Mouse (Mus musculus) forebrain, postnatal 0 days (tissue): ENCODE measurements around the gene Tpst2. TPM values are rescaled to one million over a fixed set of nuclear protein-coding genes. Genes with fewer than 3 reads are reported as not detected.

ENCODE experiments used
- ATAC-seq: fragments of 200-750 bp; cut with Nextera tagmentation; 2 replicates; pipeline ENCODE4 v1.8.0; 2017; ENCODE audit warnings: mild to moderate bottlenecking, moderate library complexity
- DNase-seq: peaks from one replicate; pipeline ENCODE4 v3.0.0-alpha.2; 2015
- H3K27ac ChIP-seq: fragments of 300-500 bp; sonication (generic); 2 replicates; pipeline ENCODE4 v1.5.1; 2014; ENCODE audit warnings: low read depth, mild to moderate bottlenecking, antibody characterized with exemption, low read length, moderate library complexity, mixed read lengths
- H3K27me3 ChIP-seq: fragments of 300-500 bp; sonication (generic); 2 replicates; pipeline ENCODE4 v1.6.1; 2014; ENCODE audit warnings: mild to moderate bottlenecking, low read length, mixed read lengths; ENCODE audit not compliant: insufficient read depth
- H3K36me3 ChIP-seq: fragments of 300-500 bp; sonication (generic); 2 replicates; pipeline ENCODE4 v1.6.1; 2014; ENCODE audit warnings: mild to moderate bottlenecking, moderate library complexity; ENCODE audit not compliant: insufficient read depth
- H3K4me1 ChIP-seq: fragments of 300-500 bp; sonication (generic); 2 replicates; pipeline ENCODE4 v1.6.1; 2014; ENCODE audit warnings: antibody characterized with exemption; ENCODE audit not compliant: insufficient read depth
- H3K4me2 ChIP-seq: fragments of 300-500 bp; sonication (generic); 2 replicates; pipeline ENCODE4 v1.6.1; 2014; ENCODE audit warnings: low read depth, mild to moderate bottlenecking, moderate library complexity
- H3K4me3 ChIP-seq: fragments of 300-500 bp; sonication (generic); 2 replicates; pipeline ENCODE4 v1.5.1; 2014; ENCODE audit warnings: low read depth, low read length, mixed read lengths
- H3K9ac ChIP-seq: fragments of 300-500 bp; sonication (generic); 2 replicates; pipeline ENCODE4 v1.6.1; 2014; ENCODE audit warnings: mild to moderate bottlenecking
- H3K9me3 ChIP-seq: fragments of 300-500 bp; sonication (generic); 2 replicates; pipeline ENCODE4 v1.6.1; 2016; ENCODE audit warnings: low read length
- CTCF ChIP-seq: sonication (generic); IDR thresholded peaks from 2 replicates; pipeline ENCODE4 v1.5.1; 2016; ENCODE audit warnings: antibody characterized with exemption, control low read depth, low read depth
- WGBS: fragments of 180-500 bp; shearing (Covaris S2); extraction: QIAGEN DNeasy Blood & Tissue Kit; methylation state at CpG from one replicate; pipeline ENCODE4 v1.1.7; 2014; 5-methylcytosine and 5-hydroxymethylcytosine counted together
- polyA plus RNA-seq: library from polyadenylated mRNA; unstranded; fragments of >200 nt; fragmentation: Nextera tagmentation; extraction: Ambion mirVana; gene quantifications from 2 replicates; pipeline ENCODE4 v1.2.1, GENCODE M21; 2015
- total RNA-seq: library from RNA; depleted of rRNA; stranded (reverse); fragments of >200 nt; gene quantifications from 2 replicates; pipeline ENCODE4 v1.2.3, GENCODE M21; 2014

The Tpst2 gene
- total and polyA plus RNA-seq, 2 experiments from 2014 or later = 37.9 to 45.0 TPM

GRCm38 (mm10) chr5:112323246-112323645 lies 46.8 kb downstream of the Tpst2 start:
- Histone ChIP-seq H3K4me1 (no peaks in the 10 kb centered on the region), H3K36me3 (0 out of 2 replicates have a peak, but pooled peaks cover 7% of the 10 kb centered on the region), H3K27ac (no peak overlapping the region), H3K4me2 (no peak overlapping the region), H3K9me3 (no peaks in the 10 kb centered on the region), H3K9ac (no peak overlapping the region), H3K27me3 (no peaks in the 10 kb centered on the region), H3K4me3 (no peak overlapping the region)
- WGBS = 82% methylated on average over 6 of the region's 6 CpGs
- DNase-seq (no peak), ATAC-seq (no peak)
- no peak for TF ChIP-seq CTCF

- Histone ChIP-seq H3K27me3 (no peaks in the 10 kb centered on the region), H3K9ac (no peak overlapping the region), H3K27ac (no peak overlapping the region), H3K36me3 (peaks cover 19% of the 10 kb centered on the region), H3K4me3 (no peak overlapping the region), H3K4me2 (peak overlapping the region; percentile 63), H3K4me1 (no peaks in the 10 kb centered on the region), H3K9me3 (no peaks in the 10 kb centered on the region)
- ATAC-seq = no peak
- 39% methylated on average over 24 of the region's 24 CpGs for WGBS
- no peak for TF ChIP-seq CTCF
- DNase-seq = no peak
Observed at GRCm38 (mm10) chr5:112324637-112325545, 48.4 kb downstream of the Tpst2 start.

- DNase-seq = peak; percentile 97
- ATAC-seq = peak; percentile 95
- peak within 1 kb of the TSS; percentile 69 for H3K9ac ChIP-seq
- TF ChIP-seq CTCF = peak; percentile 29; the same call in 1 of the 2 replicates
- H3K27ac ChIP-seq = peak within 1 kb of the TSS; percentile 76
- H3K9me3 ChIP-seq = no peaks in the 10 kb centered on the region
- H3K4me2 ChIP-seq = peak within 1 kb of the TSS; percentile 63
- no peaks in the 10 kb centered on the region for H3K27me3 ChIP-seq
- H3K4me1 ChIP-seq = no peaks in the 10 kb centered on the region
- H3K4me3 ChIP-seq = peak within 1 kb of the TSS; percentile 66
- peaks cover 28% of the 10 kb centered on the region for H3K36me3 ChIP-seq
- WGBS = 10% methylated on average over 48 of the region's 48 CpGs
Observed at GRCm38 (mm10) chr5:112325546-112326445, 49.3 kb downstream of the Tpst2 start, which contains the start of gene Tfip11. TSS of gene Tfip11 (plus strand) at chr5:112326358.

- peak overlapping the region; percentile 69 for H3K9ac ChIP-seq
- H3K27ac ChIP-seq = peak overlapping the region; percentile 76
- peaks cover 35% of the 10 kb centered on the region for H3K36me3 ChIP-seq
- H3K4me3 ChIP-seq = peak overlapping the region; percentile 66
- H3K9me3 ChIP-seq = no peaks in the 10 kb centered on the region
- TF ChIP-seq CTCF = no peak
- WGBS = 1% methylated on average over 32 of the region's 33 CpGs
- no peaks in the 10 kb centered on the region for H3K27me3 ChIP-seq
- ATAC-seq = peak; percentile 53
- DNase-seq = no peak
- H3K4me1 ChIP-seq = no peaks in the 10 kb centered on the region
- H3K4me2 ChIP-seq = peak overlapping the region; percentile 63
Observed at GRCm38 (mm10) chr5:112326446-112327009, 50.0 kb downstream of the Tpst2 start.

- no peak overlapping the region for H3K4me3 ChIP-seq
- H3K27ac ChIP-seq = no peak overlapping the region
- no peak overlapping the region for H3K9ac ChIP-seq
- no peak overlapping the region for H3K4me2 ChIP-seq
- no peaks in the 10 kb centered on the region for H3K27me3 ChIP-seq
- no peaks in the 10 kb centered on the region for H3K9me3 ChIP-seq
- no peak for TF ChIP-seq CTCF
- WGBS = 92% methylated on average over 15 of the region's 15 CpGs
- no peak for ATAC-seq
- DNase-seq = no peak
- peaks cover 48% of the 10 kb centered on the region for H3K36me3 ChIP-seq
- no peaks in the 10 kb centered on the region for H3K4me1 ChIP-seq
Observed at GRCm38 (mm10) chr5:112327854-112328253, 51.4 kb downstream of the Tpst2 start.

GRCm38 (mm10) chr5:112329805-112330564 lies 53.5 kb downstream of the Tpst2 start:
- Histone ChIP-seq H3K4me1 (no peaks in the 10 kb centered on the region), H3K27me3 (no peaks in the 10 kb centered on the region), H3K9me3 (no peaks in the 10 kb centered on the region), H3K36me3 (peaks cover 70% of the 10 kb centered on the region), H3K4me2 (no peak overlapping the region), H3K9ac (no peak overlapping the region), H3K4me3 (no peak overlapping the region), H3K27ac (no peak overlapping the region)
- 93% methylated on average over 14 of the region's 14 CpGs for WGBS
- DNase-seq (no peak), ATAC-seq (no peak)
- no peak for TF ChIP-seq CTCF
